Mouse (Mus musculus): ENCODE results near the gene Rccd1. TPM values are rescaled to one million over a fixed set of nuclear protein-coding genes. Genes with fewer than 3 reads are reported as not detected.
A peak's percentile ranks its signal among the peaks of the same experiment; 100 is the strongest.

The Rccd1 gene
- total RNA-seq (2022): 10 to 100 TPM; 16.3 to 21.7 (median 18.0) TPM

DNA sequence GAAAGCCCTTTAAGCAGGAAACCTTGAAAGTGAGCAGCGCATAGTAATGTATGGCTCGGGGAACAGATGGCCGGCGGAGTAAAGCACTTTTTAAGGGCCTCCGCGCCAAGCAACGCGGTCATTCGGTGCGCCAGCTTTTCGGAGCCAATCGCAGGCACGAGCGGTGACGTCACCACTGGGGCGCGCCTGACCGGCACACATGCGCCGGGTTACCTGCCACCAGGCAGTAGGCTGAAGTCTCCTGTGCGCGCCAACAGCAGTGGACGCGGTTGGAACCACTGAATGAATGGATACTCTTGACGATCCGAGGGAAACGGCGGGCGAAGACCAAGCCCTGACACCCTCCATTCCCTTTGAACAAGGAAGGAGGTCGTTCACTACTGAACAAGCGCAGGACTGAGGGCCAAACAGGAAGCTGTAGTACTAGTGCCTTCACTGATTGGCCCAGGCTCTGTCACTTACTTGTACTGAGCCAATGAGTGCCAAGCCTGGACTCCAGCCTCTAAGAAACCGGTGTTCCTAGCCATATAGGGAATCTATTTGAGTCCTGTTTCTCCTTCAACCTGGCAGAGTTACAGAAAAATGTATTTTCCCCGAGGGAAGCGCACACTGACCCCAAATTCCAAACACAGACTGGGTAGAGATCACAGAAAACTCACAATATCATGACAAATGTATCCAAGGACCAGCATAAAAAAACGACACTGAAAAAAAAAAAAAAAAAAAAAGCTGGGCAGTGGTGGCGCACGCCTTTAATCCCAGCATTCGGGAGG is at the start of gene Rccd1:
TSS of gene Rccd1 (minus strand) at position 412 of the 773 bp plus-strand sequence.
- peak; percentile 94 to 95 for DNase-seq (ENCODE audit: low spot score in 2 of 2)

DNA sequence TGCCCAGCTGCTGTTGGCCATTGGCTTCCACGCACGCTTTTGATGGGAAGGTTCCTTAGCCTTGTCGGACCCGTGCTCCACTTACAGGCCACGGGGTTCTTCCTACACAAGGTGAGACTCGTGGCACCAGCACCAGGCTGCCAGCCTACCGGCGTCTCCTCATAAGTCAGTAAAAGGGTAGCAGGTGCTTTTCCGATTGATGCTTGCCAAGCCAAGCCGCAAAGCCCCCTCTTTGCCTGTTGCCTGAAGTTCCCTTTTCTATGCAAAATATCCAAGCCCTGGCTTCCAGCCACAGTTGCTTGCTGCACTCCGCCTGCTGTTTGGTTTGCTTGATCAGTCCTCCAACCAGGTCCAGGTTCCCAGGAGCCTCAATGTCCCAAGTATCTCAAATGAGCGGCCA is 49.6 kb upstream of the Rccd1 start:
- no peak for DNase-seq (ENCODE audit: low spot score in 2 of 2)

DNA sequence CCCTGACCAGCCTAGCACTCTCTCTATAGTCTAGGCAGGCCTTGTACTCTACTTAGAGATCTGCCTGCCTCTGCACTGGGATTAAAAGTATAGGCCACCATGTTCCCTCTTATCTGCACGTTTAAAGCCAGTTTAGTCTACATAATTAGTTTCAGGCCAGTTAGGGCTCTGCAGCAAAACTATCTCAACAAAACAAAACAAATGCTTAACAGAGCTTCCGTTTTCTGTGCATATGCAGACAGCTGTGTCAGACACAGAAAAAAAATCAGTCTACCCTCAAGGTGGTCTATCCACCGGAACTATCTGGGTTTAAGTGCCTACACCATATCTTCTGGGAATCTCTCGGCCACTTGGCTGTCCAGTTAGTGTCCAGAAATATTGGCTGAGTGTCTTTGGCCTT is 49.1 kb upstream of the Rccd1 start:
- no peak for DNase-seq (ENCODE audit: low spot score in 2 of 2)

DNA sequence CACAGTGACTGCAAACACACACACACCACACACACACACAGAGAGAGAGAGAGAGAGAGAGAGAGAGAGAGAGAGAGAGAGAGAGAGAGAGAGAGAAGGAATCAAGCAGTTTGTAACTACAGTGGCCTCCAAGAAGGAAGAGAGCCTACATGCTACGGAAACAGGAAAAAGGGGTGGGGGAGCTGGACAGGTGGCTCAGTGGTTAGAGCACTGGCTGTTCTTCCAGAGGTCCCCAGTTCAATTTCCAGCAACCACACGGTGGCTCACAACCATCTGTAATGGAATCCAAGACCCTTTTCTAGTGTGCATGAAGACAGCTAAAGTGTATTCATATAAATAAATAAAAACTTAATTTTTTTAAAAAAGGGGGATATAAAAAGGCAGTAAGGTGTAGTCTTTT is 48.4 kb upstream of the Rccd1 start:
- no peak for DNase-seq (ENCODE audit: low spot score in 2 of 2)

DNA sequence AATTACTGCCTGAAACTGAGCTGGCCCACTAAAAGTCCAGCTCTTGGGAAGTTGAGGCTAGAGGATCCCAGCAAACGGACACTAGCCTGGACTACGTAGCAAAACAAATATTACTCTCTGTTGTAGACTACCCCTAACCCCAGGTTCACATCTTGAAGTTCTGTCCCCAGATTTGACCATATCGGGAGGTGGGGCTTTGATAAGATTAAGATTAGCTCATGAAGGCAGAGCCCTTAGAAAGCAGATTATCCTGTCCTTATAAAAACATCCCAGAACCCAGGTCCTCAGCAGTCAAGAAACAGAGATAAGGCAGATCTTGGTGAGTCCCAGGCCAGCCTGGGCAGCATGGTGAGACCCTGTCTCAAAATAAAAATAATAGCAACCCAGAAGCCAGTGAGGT is 47.9 kb upstream of the Rccd1 start:
- DNase-seq (ENCODE audit: low spot score in 2 of 2): no peak

DNA sequence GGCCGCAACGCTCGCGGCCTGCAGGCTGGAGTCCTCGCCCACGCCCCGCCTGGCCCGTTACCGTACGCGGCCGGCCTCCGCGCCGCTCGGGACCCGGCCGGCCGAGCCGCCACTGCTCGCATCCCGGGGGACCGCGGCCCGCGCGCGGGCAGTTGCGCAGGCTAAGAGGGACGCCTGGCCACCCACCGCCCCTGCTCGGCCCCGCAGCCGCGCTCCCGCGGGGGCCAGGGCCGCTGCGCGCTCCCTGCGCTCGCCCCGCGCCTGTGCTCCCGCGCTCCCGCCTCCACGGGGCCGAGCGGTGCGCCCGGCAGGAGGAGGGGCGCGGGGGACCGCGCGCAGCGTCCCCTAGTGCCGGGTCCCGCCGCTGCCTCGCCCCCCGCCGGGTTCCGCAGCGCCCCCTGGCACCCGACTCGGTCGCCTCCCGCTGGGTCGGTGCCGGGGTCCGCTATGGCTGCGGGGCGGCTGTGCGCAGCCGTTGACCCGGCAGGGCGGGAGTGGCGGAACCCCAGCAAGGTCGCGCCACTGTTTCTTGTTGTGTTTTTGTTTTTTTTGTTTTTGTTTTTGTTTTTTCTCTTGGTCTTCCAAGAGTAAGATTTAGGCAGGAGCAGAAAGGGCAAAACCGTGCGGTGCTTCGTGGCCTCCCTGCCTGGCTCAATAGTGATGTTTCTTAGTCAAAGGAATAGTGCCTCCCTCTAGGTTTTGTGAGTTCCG is 46.9 kb upstream of the Rccd1 start, which contains the start of gene Man2a2:
TSS of gene Man2a2 (minus strand) at position 335 of the 711 bp plus-strand sequence.
- peak; percentile 50 to 51 for DNase-seq (ENCODE audit: low spot score in 2 of 2)

DNA sequence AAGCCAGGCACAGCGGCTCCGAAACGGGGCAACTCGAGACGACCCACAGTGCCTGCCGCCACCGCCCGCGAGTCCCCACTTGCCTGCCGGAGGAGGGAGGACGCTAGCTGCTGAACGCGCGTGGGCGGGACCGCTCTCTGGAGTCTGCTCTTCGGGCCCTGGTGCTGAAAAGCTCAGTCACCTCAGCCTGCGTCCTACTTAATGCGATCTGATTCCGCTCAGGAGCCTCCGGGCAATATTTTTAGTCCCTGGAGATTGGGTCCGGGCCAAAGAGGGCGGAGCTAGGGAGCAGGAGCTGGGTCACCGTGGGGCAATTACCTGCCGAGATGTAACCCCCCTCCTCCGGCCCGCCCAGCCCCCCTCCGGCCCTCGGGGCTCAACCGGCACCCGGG is 46.4 kb upstream of the Rccd1 start:
- peak; percentile 73 to 89 for DNase-seq (ENCODE audit: low spot score in 2 of 2)

DNA sequence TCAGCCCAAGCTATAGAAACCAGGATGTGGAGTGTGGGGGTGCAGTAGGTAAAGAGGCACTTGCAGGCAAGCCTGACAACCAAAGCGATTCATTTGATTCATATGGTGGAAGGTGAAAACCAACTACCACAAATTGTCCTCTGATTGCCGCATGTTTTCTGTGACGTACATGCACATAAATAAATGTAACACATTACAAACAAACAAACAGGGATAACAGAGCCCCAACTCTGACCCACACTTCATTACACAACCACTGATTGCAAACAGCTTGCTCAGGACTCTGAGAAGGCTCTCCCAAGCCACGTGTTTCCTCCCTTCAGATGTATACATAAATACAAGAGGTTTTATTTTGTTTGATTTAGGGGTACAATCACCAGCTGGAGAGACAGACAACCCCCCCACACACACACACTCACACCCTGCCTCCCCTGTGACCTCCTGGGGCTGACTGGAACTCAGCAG is 45.7 kb upstream of the Rccd1 start:
- DNase-seq (ENCODE audit: low spot score in 2 of 2): no peak

DNA sequence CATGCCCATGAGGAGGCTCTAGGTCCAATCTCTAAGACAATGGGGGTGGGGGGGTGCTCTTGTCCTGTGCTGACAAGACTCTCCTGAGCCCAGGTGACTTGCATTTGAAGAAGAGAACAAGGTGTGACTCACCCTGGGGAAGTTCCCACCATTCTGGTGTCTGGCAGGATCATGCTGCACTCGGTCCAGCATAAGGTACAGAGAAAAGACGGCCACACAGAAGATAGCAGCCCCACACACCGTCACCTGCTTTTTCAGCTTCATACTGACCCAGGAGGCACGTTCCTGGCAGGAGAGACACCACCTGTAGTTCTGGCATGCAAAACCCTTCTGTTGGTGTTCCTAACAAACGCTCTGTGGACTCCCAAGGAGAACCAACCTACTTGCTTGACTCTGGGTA is 45.2 kb upstream of the Rccd1 start:
- DNase-seq (ENCODE audit: low spot score in 2 of 2): no peak

DNA sequence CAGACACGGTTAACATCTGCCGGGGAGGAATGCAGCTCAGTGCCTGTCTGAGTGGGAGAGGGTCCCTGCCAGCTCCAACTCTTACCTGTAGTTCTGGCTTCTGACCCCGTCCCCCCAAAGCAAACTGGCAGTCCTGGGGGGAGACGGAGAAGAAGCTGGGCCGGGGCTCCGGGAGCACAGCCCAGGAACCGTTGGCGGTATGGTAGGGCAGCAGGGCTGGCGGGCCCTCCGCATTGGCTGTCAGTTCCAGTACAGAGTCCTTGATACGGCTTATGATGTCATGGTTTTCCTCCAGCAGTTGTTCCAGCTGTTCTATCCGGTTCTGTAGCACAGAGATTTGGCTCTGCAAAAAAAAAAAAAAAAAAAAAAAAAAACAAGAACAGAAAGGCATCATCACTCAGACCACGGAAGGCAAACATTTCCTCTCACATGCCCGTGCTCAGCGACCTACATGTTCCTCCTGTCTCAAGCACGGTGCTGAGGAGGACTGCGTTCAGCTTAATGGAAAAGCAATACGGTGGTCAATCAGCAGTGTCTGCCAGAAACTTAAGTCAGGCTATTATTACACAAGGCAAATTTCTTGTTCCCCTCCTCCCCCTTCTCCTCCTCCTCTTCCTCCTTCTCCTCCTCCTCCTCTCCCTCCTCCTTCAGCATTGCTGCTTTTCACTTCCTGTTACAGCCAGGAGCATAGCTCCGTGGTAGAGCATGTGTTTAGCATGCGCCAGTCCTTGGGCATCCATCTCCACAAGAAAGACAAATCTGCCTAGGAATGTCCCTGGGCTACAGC is 44.6 kb upstream of the Rccd1 start:
- no peak for DNase-seq (ENCODE audit: low spot score in 2 of 2)

DNA sequence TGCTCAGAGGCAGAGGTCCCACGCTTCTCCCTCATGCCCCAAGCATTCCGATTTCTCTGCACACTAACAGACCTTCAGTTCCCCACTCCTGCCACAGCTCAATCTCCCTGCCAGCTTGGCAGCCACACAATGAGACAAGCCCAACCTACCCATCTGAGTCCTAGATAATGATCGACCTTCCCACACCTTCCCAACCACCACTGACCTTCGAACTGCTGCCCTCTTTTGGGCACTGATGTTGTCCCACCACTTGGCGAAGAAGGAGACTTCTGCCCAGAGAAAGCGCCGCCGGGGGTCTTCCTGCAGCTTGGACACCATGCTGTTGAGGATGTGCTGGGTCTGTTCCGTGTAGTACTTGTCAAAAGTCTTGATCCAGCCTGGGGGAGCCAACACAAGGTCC is 43.8 kb upstream of the Rccd1 start:
- no peak for DNase-seq (ENCODE audit: low spot score in 2 of 2)

DNA sequence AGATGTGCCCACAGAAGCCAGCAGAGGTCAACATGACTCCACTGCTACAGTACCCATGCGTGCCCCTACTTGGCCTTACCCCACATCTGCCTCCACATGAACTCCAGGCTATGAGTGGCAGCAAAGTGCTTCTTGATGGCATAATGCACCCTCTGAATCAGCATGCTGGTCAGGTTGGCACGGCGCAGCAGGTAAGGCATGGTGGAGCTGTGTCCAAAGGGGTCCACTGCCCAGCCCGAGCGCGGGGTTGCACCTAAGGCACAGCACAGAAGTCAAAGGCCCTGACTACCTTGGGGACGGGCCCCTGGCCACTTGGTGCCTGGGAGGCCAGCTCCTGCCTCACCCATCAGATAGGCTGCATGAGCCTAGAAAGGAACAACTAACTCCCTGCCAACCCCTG is 43.0 kb upstream of the Rccd1 start:
- DNase-seq (ENCODE audit: low spot score in 2 of 2): no peak

DNA sequence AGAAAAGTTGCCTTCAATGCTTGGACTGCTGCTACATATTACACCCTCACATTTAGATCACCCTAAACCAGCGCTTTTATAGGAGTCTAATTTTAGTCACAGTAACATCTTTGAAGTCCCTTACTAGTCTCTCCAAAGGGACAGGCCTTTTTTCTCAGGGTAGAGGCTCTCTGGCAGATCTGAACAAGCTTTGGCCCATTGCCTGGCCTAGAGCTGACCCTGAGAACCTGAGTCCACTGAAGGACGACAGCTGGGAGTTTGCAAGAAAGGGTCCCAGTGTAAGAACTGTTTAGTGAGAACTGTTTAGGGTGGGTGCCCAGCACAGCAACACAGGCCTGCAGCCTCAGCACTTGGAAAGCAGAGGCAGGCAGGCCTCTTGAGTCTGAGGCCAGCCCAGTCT is 41.5 kb upstream of the Rccd1 start:
- DNase-seq (ENCODE audit: low spot score in 2 of 2): no peak

DNA sequence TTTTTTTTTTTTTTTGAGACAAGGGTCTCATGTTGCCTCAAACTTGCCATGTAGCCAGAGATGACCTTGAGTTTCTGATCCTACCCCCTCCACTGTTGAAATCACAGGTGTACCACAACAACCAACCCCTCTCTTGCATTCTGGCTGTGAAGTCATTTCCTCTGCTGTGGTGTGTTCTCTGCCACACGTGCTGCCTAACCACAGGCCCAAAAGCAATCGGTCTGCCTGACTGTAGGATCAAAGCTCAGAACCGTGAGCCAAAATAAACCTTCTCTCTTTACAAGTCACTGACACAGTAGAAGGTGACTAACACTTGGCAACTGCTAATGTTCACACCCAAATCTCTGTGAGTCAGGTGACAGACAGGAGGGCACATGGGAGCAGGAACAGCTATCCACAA is 36.2 kb upstream of the Rccd1 start:
- no peak for DNase-seq (ENCODE audit: low spot score in 2 of 2)

DNA sequence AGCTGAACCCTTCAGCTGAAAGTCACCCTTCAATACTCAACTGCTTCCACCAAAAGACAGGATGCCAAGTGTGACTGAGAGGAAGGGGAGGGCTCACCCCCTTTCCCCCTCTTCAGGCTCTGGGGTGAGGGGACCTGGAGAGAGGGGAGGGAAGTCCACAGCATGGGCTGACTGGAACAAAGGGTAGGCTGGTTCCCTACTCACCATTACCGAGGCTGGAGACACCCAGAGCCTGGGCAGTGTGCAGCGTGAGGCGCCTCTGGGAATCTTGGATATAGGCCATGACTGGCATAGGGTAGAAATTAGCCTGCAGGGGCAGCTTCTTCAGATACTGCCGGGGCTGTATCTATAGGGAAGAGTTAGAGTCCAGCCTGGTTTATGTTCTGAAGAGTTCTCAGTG is 33.8 kb upstream of the Rccd1 start:
- DNase-seq (ENCODE audit: low spot score in 2 of 2): no peak

DNA sequence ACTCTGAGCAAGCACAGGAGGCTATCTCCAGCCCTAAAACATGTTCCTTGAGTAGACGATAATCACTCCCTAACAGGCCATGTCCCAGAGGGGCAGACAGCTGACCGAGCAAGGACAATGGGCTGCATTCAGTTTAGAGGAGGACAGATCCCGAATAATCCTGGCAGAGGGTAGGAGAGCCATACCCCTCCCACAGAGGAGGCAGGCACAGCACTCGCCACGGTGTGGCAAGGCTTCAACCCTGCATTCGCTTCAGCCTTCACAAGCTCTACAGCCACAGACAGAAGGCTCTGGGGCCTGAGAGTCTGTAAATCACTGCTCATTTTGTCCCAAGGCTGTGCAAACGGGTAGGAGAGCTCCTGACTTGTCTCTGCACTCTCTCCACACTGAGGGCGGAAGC is 32.9 kb upstream of the Rccd1 start:
- peak in 1 of 2 experiments; percentile 60 for DNase-seq (ENCODE audit: low spot score in 2 of 2)

DNA sequence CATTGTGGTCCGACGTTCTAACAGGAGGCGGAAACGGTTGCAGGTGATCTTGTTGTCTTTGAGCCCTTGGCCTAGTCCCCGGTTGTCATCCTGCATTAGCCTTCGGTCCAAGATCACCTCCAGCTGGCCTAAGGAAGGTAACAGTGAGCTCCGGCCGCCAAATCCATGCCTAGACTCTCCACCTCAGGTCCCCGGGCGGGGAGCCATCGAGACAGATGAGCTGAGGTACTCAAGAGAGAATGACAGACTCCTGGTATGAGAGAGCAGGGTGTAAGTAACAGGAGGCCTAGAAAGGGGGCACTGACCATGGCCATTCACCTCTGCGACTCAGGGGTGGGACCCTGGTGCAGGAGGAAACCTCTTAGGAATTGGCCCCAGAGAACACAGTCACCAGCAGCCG is 32.1 kb upstream of the Rccd1 start:
- no peak for DNase-seq (ENCODE audit: low spot score in 2 of 2)

DNA sequence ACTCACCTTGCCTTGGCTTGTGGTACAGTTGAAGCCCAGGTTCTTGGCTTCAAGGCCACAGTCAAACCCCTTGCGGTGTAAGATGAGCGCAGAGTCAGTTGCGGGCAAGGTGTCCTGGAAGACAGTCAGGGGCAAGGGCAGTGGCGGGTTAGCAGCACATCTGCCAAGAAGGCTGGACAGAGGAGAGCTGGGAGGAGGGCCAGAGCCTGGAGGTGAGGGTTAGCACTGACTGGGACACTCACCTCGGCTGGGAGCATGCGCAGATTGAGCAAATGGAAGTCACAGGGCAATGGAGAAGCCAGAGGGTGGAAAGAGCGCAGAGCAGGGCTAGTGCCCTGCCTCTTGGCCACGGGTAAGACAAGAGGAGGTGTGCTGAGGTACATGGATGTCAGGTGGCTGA is 28.7 kb upstream of the Rccd1 start:
- no peak for DNase-seq (ENCODE audit: low spot score in 2 of 2)

DNA sequence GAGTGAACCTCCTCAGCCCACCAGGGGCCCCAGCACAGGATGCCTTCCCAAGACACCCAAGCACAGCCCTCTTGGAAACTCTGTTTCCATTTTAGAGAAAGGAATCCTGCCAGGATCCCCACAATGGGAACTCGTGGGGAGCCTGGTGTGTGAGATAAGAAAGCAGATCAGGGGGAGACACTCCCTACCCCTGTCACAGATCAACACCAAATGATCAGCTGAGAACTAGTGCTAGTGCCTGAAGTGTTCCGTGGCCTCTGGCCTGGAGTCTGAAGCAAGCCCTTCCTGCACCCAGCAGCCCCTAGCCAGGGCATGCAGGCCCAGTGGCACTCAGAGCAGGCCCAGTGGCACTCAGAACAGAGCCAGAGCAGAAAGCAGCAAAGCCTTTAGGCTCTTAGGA is 26.6 kb upstream of the Rccd1 start:
- no peak for DNase-seq (ENCODE audit: low spot score in 2 of 2)

DNA sequence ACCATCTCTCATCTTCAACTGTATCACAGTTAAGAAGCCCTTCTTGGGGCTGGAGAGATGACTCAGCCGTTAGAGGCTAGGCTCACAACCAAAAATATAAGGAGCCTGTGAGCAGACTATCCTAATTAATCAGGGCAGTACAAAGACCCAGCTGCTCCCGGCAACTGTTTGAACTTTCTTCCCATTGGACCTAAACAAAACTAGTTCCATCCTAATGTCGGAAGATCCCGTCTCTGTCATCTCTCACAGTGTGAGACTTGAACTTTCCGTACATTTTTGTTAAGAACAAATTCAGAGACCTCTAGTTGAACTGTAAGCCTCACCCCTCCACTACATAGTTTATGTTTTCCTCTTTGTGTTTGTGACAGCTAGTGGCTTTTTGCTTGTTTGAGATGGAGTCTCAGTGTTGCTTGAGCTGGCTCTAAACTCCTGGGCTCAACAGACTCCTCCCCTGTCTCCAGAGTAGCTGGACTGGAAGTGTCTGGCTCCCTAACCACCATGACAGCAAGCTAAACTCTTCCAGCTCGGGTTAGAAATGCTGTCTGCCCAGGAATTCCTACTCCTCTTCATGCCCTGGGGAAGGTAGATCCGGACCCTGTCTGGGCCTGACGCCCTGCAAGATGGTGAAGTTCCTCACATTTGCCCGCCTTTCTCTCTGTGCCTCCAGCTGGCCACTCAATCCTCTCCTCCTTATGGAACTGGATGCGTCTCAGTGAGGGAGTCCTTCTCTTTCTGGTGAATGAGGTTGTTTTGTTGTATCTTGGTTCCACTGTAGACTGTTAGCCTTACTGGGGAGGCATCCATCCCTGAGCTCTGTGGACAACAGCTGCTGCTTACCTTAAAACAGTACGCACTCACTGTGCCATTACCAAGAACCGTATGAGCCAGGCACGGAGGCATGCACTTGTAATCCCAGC is 23.7 kb upstream of the Rccd1 start:
- DNase-seq (ENCODE audit: low spot score in 2 of 2): no peak

DNA sequence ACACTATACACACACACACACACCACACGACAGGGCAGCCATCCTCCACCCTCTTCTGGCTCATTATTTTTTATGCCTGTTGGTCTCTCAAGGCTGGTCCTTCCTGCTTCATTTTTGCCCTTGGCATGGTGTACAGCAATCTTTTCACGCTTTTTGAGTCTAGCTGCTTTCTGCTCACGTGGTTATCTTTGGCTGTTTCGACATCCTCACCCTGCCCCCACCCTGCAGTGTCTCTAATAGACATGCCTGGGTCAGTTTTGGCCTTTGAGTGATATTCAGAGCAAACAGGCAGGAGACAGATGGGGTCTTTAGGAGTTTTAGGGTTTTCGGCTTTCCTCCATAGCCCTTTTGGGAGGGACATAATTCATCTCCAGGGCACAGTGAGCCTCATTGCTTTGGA is 22.6 kb upstream of the Rccd1 start:
- DNase-seq (ENCODE audit: low spot score in 2 of 2): no peak
